Mouse (Mus musculus) left cerebral cortex, adult 8-10 months (tissue): ENCODE measurements at regions not wholly inside any gene's neighbourhood (a gene's known extent, or its start where the extent isn't known, plus 50 kb on each side); places are given as distances from the start of the nearest gene placed in this dataset.

Source experiments
- DNase-seq, 2 experiments: peaks; one replicate each; pipeline ENCODE4 v3.0.0; 2022; ENCODE audit warnings: low spot score in 2 of 2

- DNase-seq = no peak
These were observed 1899.9 kb upstream of the Slc39a10 start for GRCm38 (mm10) chr1:48792573-48792972.

GRCm38 (mm10) chr1:48753252-48753755, 1860.7 kb upstream of the Slc39a10 start:
- DNase-seq = no peak

- DNase-seq = no peak
These were observed 1840.9 kb upstream of the Slc39a10 start for GRCm38 (mm10) chr1:48733580-48733979.

- peak; percentile 3 to 10 for DNase-seq
These were observed 1816.0 kb upstream of the Slc39a10 start for GRCm38 (mm10) chr1:48708606-48709005.
